Mouse (Mus musculus): ENCODE data around the gene Fntb.
A peak's percentile ranks its signal among the peaks of the same experiment; 100 is the strongest.

Fntb gene

GRCm38 (mm10) chr12:76795350-76795749 is 30.0 kb downstream of the Fntb start, which contains the start of gene Gpx2:
Gene Gpx2, minus strand, starts transcription at chr12:76795554.
- no peak for DNase-seq (ENCODE audit: low spot score in 2 of 2)

GRCm38 (mm10) chr12:76796938-76797539 is 31.6 kb downstream of the Fntb start:
- no peak for DNase-seq (ENCODE audit: low spot score in 2 of 2)

- DNase-seq (ENCODE audit: low spot score in 2 of 2), result no peak
Measured at GRCm38 (mm10) chr12:76798008-76798720, 32.8 kb downstream of the Fntb start.

- no peak for DNase-seq (ENCODE audit: low spot score in 2 of 2)
Measured at GRCm38 (mm10) chr12:76803028-76803427, 37.6 kb downstream of the Fntb start.

- no peak for DNase-seq (ENCODE audit: low spot score in 2 of 2)
Measured at GRCm38 (mm10) chr12:76803700-76804252, 38.4 kb downstream of the Fntb start.

GRCm38 (mm10) chr12:76805056-76805811 is 39.8 kb downstream of the Fntb start:
- DNase-seq (ENCODE audit: low spot score in 2 of 2), result no peak

- DNase-seq (ENCODE audit: low spot score in 2 of 2), result no peak
Measured at GRCm38 (mm10) chr12:76807796-76808195, 42.4 kb downstream of the Fntb start.

GRCm38 (mm10) chr12:76810491-76810890 is 45.1 kb downstream of the Fntb start:
- DNase-seq (ENCODE audit: low spot score in 2 of 2), result no peak

GRCm38 (mm10) chr12:76811006-76811405 is 45.6 kb downstream of the Fntb start:
- no peak for DNase-seq (ENCODE audit: low spot score in 2 of 2)

GRCm38 (mm10) chr12:76813543-76813942 is 48.2 kb downstream of the Fntb start:
- DNase-seq (ENCODE audit: low spot score in 2 of 2), result no peak

GRCm38 (mm10) chr12:76814120-76814519 is 48.7 kb downstream of the Fntb start:
- DNase-seq (ENCODE audit: low spot score in 2 of 2), result no peak

- no peak for DNase-seq (ENCODE audit: low spot score in 2 of 2)
Measured at GRCm38 (mm10) chr12:76816720-76817119, 51.3 kb downstream of the Fntb start.

- no peak for DNase-seq (ENCODE audit: low spot score in 2 of 2)
Measured at GRCm38 (mm10) chr12:76817176-76817575, 51.8 kb downstream of the Fntb start.

- peak; percentile 59 to 73 for DNase-seq (ENCODE audit: low spot score in 2 of 2)
Measured at GRCm38 (mm10) chr12:76818120-76818519, 52.7 kb downstream of the Fntb start.

GRCm38 (mm10) chr12:76818908-76819307 is 53.5 kb downstream of the Fntb start:
- no peak for DNase-seq (ENCODE audit: low spot score in 2 of 2)

GRCm38 (mm10) chr12:76819816-76820215 is 54.4 kb downstream of the Fntb start:
- no peak for DNase-seq (ENCODE audit: low spot score in 2 of 2)

GRCm38 (mm10) chr12:76820615-76821014 is 55.2 kb downstream of the Fntb start:
- no peak for DNase-seq (ENCODE audit: low spot score in 2 of 2)

GRCm38 (mm10) chr12:76822002-76822650 is 56.7 kb downstream of the Fntb start:
- peak; percentile 25 to 43 for DNase-seq (ENCODE audit: low spot score in 2 of 2)

GRCm38 (mm10) chr12:76822651-76823041 is 57.3 kb downstream of the Fntb start, which contains the start of gene Rab15:
Gene Rab15, minus strand, starts transcription at chr12:76822908.
- no peak for DNase-seq (ENCODE audit: low spot score in 2 of 2)

- no peak for DNase-seq (ENCODE audit: low spot score in 2 of 2)
Measured at GRCm38 (mm10) chr12:76825283-76825682, 59.9 kb downstream of the Fntb start.

GRCm38 (mm10) chr12:76832704-76833103 is 67.3 kb downstream of the Fntb start:
- DNase-seq (ENCODE audit: low spot score in 2 of 2), result no peak

Data from urinary bladder, postnatal 36 days (tissue).